Mouse (Mus musculus): ENCODE measurements around the gene Nkpd1.

DNA sequence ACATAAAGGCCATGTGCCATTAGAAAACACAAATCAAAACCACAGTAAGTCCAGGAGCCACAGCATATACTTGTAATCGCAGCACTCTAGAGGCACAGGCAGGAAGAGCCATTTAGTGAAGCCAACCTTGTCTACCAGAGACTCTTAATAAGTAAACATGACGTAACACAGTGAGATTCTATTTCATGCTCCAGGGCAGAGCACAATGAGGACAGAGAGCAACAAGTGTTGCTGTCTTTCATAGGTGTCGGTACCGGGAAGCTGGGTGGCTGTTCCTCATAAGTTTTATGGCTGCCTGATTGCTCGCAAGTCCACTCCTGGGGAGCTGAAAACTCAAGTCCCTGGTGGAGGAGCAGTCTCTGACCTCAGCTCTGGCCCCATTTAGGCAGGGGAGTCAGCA, 34.0 kb downstream of the Nkpd1 start:
- TF ChIP-seq POLR2A (IDR thresholded peaks at IDR 0.05; ENCODE audit: control insufficient read depth, extremely low read depth, insufficient read depth, low read length, poor library complexity) (no peak), CTCF (IDR thresholded peaks at IDR 0.05; ENCODE audit: borderline replicate concordance, control insufficient read depth, extremely low read depth, insufficient read depth, low read length, poor library complexity) (no peak)
